Mouse (Mus musculus) embryonic facial prominence, embryonic 11.5 days (tissue): ENCODE measurements around the gene Clic5. TPM values are rescaled to one million over a fixed set of nuclear protein-coding genes. Genes with fewer than 3 reads are reported as not detected.

Experiments
- ATAC-seq: fragments of 200-750 bp; cut with Nextera tagmentation; replicated peaks from 2 replicates; pipeline ENCODE4 v1.8.0; 2017; ENCODE audit warnings: low read depth; ENCODE audit not compliant: insufficient number of reproducible peaks, low FRiP score, low TSS enrichment
- DNase-seq: peaks from one replicate; pipeline ENCODE4 v3.0.0-alpha.2; 2015; ENCODE audit warnings: low spot score
- H3K27ac ChIP-seq: fragments of 300-500 bp; sonication (generic); replicated peaks from 2 replicates; pipeline ENCODE4 v1.5.1; 2014; ENCODE audit warnings: mild to moderate bottlenecking, low read depth, low read length, control low read depth
- H3K27me3 ChIP-seq: fragments of 300-500 bp; sonication (generic); 2 replicates; pipeline ENCODE4 v1.6.1; 2014; ENCODE audit warnings: mild to moderate bottlenecking, low read length, moderate library complexity, mixed read lengths; ENCODE audit not compliant: control insufficient read depth, insufficient read depth
- H3K36me3 ChIP-seq: fragments of 300-500 bp; sonication (generic); replicated peaks from 2 replicates; pipeline ENCODE4 v1.6.1; 2014; ENCODE audit warnings: low read depth, mild to moderate bottlenecking, low read length, moderate library complexity, mixed read lengths; ENCODE audit not compliant: control insufficient read depth, insufficient read depth
- H3K4me1 ChIP-seq: fragments of 300-500 bp; sonication (generic); 2 replicates; pipeline ENCODE4 v1.6.1; 2014; ENCODE audit warnings: low read length, mixed read lengths; ENCODE audit not compliant: control insufficient read depth, insufficient read depth
- H3K4me2 ChIP-seq: fragments of 300-500 bp; sonication (generic); 2 replicates; pipeline ENCODE4 v1.6.1; 2014; ENCODE audit warnings: low read depth, mild to moderate bottlenecking, control low read depth, low read length, moderate library complexity
- H3K4me3 ChIP-seq: fragments of 300-500 bp; sonication (generic); 2 replicates; pipeline ENCODE4 v1.5.1; 2014; ENCODE audit warnings: low read depth, low read length, control low read depth
- H3K9ac ChIP-seq: fragments of 300-500 bp; sonication (generic); replicated peaks from 2 replicates; pipeline ENCODE4 v1.6.1; 2014; ENCODE audit warnings: mild to moderate bottlenecking, control low read depth, low read length
- H3K9me3 ChIP-seq: fragments of 300-500 bp; sonication (generic); replicated peaks from 2 replicates; pipeline ENCODE4 v1.6.1; 2016; ENCODE audit warnings: mild to moderate bottlenecking, low read length, inconsistent platforms, mixed read lengths; ENCODE audit not compliant: control insufficient read depth
- WGBS: fragments of 180-500 bp; shearing (Covaris S2); extraction: QIAGEN DNeasy Blood & Tissue Kit; methylation state at CpG from one replicate; pipeline ENCODE4 v1.1.7; 2014; 5-methylcytosine and 5-hydroxymethylcytosine counted together
- polyA plus RNA-seq: library from polyadenylated mRNA; unstranded; fragments of >200 nt; fragmentation: Nextera tagmentation; extraction: Ambion mirVana; gene quantifications from 2 replicates; pipeline ENCODE4 v1.2.1, GENCODE M21; 2014

The Clic5 gene
- polyA plus RNA-seq, 1 experiment from 2014 or later = 0.32 TPM

DNA sequence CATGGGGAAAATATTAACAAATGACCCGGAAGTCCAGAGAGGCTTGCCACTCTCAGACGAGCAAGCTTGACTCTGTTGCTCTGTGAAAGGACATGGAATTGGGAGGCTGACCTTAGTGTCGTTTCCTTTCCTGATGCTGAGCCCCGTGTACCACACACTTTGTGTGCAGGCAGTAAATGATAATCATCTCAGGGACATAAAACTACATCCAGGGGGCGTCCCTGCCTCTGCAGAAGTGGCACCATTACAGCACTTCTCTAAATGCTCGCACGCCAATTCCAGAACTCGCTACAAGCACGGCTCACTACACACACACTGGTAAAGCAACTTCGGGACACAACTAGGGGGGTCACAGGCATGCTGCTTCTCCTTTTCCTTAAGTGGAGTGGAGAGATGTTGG is 136.9 kb downstream of the Clic5 start:
- ATAC-seq (no peak), DNase-seq (no peak)
- Histone ChIP-seq H3K4me3 (no peak overlapping the region), H3K27ac (no peak overlapping the region), H3K9me3 (no peaks in the 10 kb centered on the region), H3K27me3 (no peaks in the 10 kb centered on the region), H3K9ac (no peak overlapping the region), H3K4me2 (no peak overlapping the region), H3K36me3 (no peaks in the 10 kb centered on the region), H3K4me1 (no peaks in the 10 kb centered on the region)
- 78% methylated on average over 10 of the region's 10 CpGs for WGBS

DNA sequence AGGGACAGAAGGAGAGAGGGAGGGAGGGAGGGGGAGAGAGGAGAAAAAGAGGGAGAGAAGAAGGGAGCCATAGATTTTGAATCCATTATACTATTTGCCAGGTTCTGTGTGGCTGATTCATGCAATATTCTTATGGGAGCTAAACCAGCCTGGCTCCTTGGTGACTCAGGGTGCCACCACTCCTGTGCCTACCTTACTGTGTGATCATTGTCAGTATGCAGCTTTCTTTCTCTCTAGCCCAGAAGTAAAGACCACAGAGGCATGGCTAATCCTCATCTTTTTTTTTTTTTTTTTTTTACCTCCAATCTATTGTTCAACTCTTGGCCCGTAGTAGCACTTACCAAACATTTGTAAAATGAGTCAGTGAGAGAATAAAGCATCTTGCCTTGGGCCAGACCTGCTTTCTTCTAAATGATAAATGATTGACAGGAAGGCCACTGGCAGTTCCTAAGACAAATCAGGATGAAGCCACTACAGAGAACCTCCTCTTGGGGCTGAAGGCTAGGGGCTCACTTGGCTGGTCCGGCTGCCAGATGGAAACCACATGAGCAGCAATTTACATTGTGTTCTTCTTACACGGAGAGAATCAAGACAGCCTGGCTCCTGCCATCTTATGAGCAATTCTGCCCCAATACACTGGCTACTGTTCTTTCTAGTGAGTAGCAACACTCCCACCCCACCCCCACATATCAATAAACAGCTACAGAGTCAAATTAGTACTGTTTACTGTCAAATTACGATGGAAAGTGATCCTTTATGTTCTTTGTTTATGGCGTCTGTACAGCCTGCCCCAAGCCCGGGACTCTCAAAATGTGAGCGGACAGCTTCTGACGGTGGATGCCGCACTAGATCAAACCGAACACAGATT is 139.1 kb downstream of the Clic5 start:
- Histone ChIP-seq H3K9ac (no peak overlapping the region), H3K27me3 (no peaks in the 10 kb centered on the region), H3K9me3 (no peaks in the 10 kb centered on the region), H3K36me3 (no peaks in the 10 kb centered on the region), H3K4me3 (no peak overlapping the region), H3K27ac (no peak overlapping the region; the same call in 1 of the 2 replicates), H3K4me1 (no peaks in the 10 kb centered on the region), H3K4me2 (no peak overlapping the region)
- WGBS = 40% methylated on average over 10 of the region's 10 CpGs
- DNase-seq (peak; percentile 72), ATAC-seq (peak; percentile 67)

DNA sequence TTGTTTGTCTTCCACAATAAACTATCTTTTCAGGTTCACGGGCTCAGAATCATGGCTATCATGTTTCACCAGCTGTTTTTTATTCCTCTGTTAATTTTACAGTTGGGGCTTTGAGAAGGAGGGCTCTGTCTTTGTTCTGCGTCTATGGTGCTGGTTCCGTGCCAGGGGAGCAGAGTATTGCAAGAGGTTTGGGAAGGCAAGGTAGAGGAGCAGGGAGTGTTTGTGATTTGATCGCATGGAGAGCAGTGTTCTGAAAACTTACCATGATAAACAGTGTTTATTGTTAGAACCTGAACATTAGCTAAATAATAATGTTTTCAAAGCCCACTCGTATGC is 139.7 kb downstream of the Clic5 start:
- Histone ChIP-seq H3K9ac (no peak overlapping the region), H3K27ac (no peak overlapping the region), H3K4me1 (no peaks in the 10 kb centered on the region), H3K4me2 (no peak overlapping the region), H3K9me3 (no peaks in the 10 kb centered on the region), H3K27me3 (no peaks in the 10 kb centered on the region), H3K36me3 (no peaks in the 10 kb centered on the region), H3K4me3 (no peak overlapping the region)
- no peak for DNase-seq
- WGBS = 49% methylated on average over 5 of the region's 5 CpGs
- ATAC-seq = 0 out of 2 replicates have a peak, but pooled peaks have one; percentile 14

Other genes starting within 250 kb of the Clic5 start
- 8.2 and 10.1 TPM in 2 replicates for gene Enpp5, start 109.8 kb upstream of the Clic5 start, polyA plus RNA-seq
- gene Enpp4, start 82.8 kb upstream of the Clic5 start, polyA plus RNA-seq = 4.9 and 6.2 TPM in 2 replicates